Mouse (Mus musculus): ENCODE measurements around the gene Rftn2. TPM values are rescaled to one million over a fixed set of nuclear protein-coding genes. Genes with fewer than 3 reads are reported as not detected.

Rftn2 gene
- polyA plus RNA-seq, 1 experiment from 2014 or later: 4.8 TPM

Other genes with a start within 250 kb of the Rftn2 start
- gene Sf3b1, start 199.3 kb downstream of the Rftn2 start, polyA plus RNA-seq (2014; fragmentation: Nextera tagmentation; extraction: Ambion mirVana): 202 and 234 TPM in 2 replicates
- 27.5 and 29.2 TPM in 2 replicates for gene Coq10b, start 174.0 kb downstream of the Rftn2 start, polyA plus RNA-seq (2014; fragmentation: Nextera tagmentation; extraction: Ambion mirVana)
- 428 and 433 TPM in 2 replicates for gene Hspe1, start 138.7 kb downstream of the Rftn2 start, polyA plus RNA-seq (2014; fragmentation: Nextera tagmentation; extraction: Ambion mirVana)
- gene Hspd1, start 138.5 kb downstream of the Rftn2 start, polyA plus RNA-seq (2014; fragmentation: Nextera tagmentation; extraction: Ambion mirVana): 452 and 498 TPM in 2 replicates
- gene Mob4, start 95.6 kb downstream of the Rftn2 start, polyA plus RNA-seq (2014; fragmentation: Nextera tagmentation; extraction: Ambion mirVana): 119 and 120 TPM in 2 replicates
- 3.9 and 4.0 TPM in 2 replicates for gene Mars2, start 10.4 kb upstream of the Rftn2 start, polyA plus RNA-seq (2014; fragmentation: Nextera tagmentation; extraction: Ambion mirVana)
- gene Boll, start 136.7 kb upstream of the Rftn2 start, polyA plus RNA-seq (2014; fragmentation: Nextera tagmentation; extraction: Ambion mirVana): 0.20 and 0.33 TPM in 2 replicates
- gene Plcl1, start 179.1 kb upstream of the Rftn2 start, polyA plus RNA-seq (2014; fragmentation: Nextera tagmentation; extraction: Ambion mirVana): 0.70 and 1.1 TPM in 2 replicates